Mouse (Mus musculus) liver, embryonic 14.5 days (tissue): ENCODE results near the gene Gcc1.

Experiments used
- CTCF ChIP-seq: IDR thresholded peaks from 2 replicates; pipeline ENCODE4 v1.5.1; 2016; ENCODE audit warnings: antibody characterized with exemption, low read depth, control low read depth
- EP300 ChIP-seq: IDR thresholded peaks from 2 replicates; pipeline ENCODE4 v1.6.1; 2016; ENCODE audit warnings: antibody characterized with exemption, low read depth

GRCm38 (mm10) chr6:28470621-28471020 lies 42.4 kb upstream of the Gcc1 start:
- no peak for TF ChIP-seq CTCF
- TF ChIP-seq EP300: no peak
